In genomic region chr5:108659698-108660631, GRCm38 (mm10) we compare ENCODE assay signal across 8 mouse cellular contexts. TPM values are rescaled to one million over a fixed set of nuclear protein-coding genes. Genes with fewer than 3 reads are reported as not detected.
DNase-seq lines count a peak whose midpoint lies in the region; ATAC-seq and TF ChIP-seq lines count a peak whose summit lies in the region.

Gene Idua, plus strand, starts transcription at chr5:108660331.

- in situ Hi-C loops in CH12.LX (cut with MboI; ENCODE audit: low pct_ligation_motif_present, low pct_unique_long_range_greater_than_20kb, low sequenced_read_pairs): loop anchor here (25.0 kb wide), 1 partner anchor 223 kb away; the partner anchor contains the start of genes Atp5k and Mfsd7a

- ATAC-seq in embryonic facial prominence, embryonic 13.5 days (ENCODE audit: insufficient number of reproducible peaks, insufficient read depth, low FRiP score, low TSS enrichment, low read depth): 0 out of 2 replicates have a peak, but pooled peaks have one; percentile 38

- dilution Hi-C loops in CH12.LX (cut with MboI; ENCODE audit: extremely low pct_ligation_motif_present, extremely low pct_unique_long_range_greater_than_20kb, low sequenced_read_pairs): no loop called here

- H3K9me3 ChIP-seq in CH12.LX (replicated peaks; ENCODE audit: low read length): no peaks in the 10 kb centered on the region
- H3K9me3 ChIP-seq in embryonic facial prominence, embryonic 13.5 days: no peaks in the 10 kb centered on the region

- H3K27me3 ChIP-seq in CH12.LX (replicated peaks): peaks cover 6% of the 10 kb centered on the region
- H3K27me3 ChIP-seq in embryonic facial prominence, embryonic 13.5 days: peaks cover 7% of the 10 kb centered on the region; the same call in 1 of the 2 replicates
- H3K27me3 ChIP-seq in liver, adult 2 months (ENCODE audit: control insufficient read depth, insufficient read depth, low read length): no peaks in the 10 kb centered on the region

- H3K36me3 ChIP-seq in CH12.LX (replicated peaks in 1 of 2; ENCODE audit: control insufficient read depth in 1 of 2, insufficient read depth in 1 of 2, low read length in 1 of 2): peaks cover 25 to 35% of the 10 kb centered on the region in 2 experiments
- H3K36me3 ChIP-seq in embryonic facial prominence, embryonic 13.5 days: peaks cover 30% of the 10 kb centered on the region
- peaks cover 5% of the 10 kb centered on the region; the same call in 1 of the 2 replicates for H3K36me3 ChIP-seq in liver, adult 2 months (ENCODE audit: control insufficient read depth, insufficient read depth, low read length)

- no peaks in the 10 kb centered on the region for H3K79me2 ChIP-seq in CH12.LX (replicated peaks; ENCODE audit: control insufficient read depth, extremely low read depth, insufficient read depth, poor library complexity, severe bottlenecking)
- peaks cover 17% of the 10 kb centered on the region for H3K79me2 ChIP-seq in liver, adult 2 months (ENCODE audit: control insufficient read depth, insufficient read depth, low read length)

- H3K27ac ChIP-seq in CH12.LX (ENCODE audit: insufficient read depth, low read depth): no peak within 1 kb of the TSS
- peak within 1 kb of the TSS; percentile 39; the same call in 1 of the 2 replicates for H3K27ac ChIP-seq in embryonic facial prominence, embryonic 13.5 days
- peak within 1 kb of the TSS; percentile 80 for H3K27ac ChIP-seq in liver, adult 2 months (replicated peaks; ENCODE audit: insufficient read depth, low read depth, low read length)
- H3K27ac ChIP-seq in olfactory bulb, adult 2 months (ENCODE audit: insufficient read depth, low read depth, low read length): no peak within 1 kb of the TSS

- no peak for TF ChIP-seq POLR2A in CH12.LX (IDR thresholded peaks at IDR 0.05; ENCODE audit: low read depth, low read length)
- TF ChIP-seq POLR2A in liver, adult 2 months (IDR thresholded peaks at IDR 0.05; ENCODE audit: extremely low read depth, insufficient read depth, low read length): no peak
- TF ChIP-seq POLR2A in olfactory bulb, adult 2 months (IDR thresholded peaks at IDR 0.05; ENCODE audit: insufficient read depth, low read depth, low read length): no peak

- no peak for TF ChIP-seq RAD21 in CH12.LX (IDR thresholded peaks at IDR 0.05; ENCODE audit: low read depth, low read length)

- no peak for TF ChIP-seq CTCF in CH12.LX (conservative IDR thresholded peaks at IDR 0.05 in 1 of 2, IDR thresholded peaks at IDR 0.05 in 1 of 2; ENCODE audit: low read depth in 2 of 2, low read length in 2 of 2)
- no peak for TF ChIP-seq CTCF in liver, adult 2 months (IDR thresholded peaks at IDR 0.05; ENCODE audit: low read depth, low read length)
- no peak for TF ChIP-seq CTCF in olfactory bulb, adult 2 months (IDR thresholded peaks at IDR 0.05; ENCODE audit: insufficient read depth, low read depth, low read length)

- no peak for TF ChIP-seq EP300 in CH12.LX (IDR thresholded peaks at IDR 0.05; ENCODE audit: low read length)

- peak; percentile 63 for DNase-seq in kidney, adult 11 months
- no peak for DNase-seq in kidney, postnatal 14 days
- DNase-seq in CH12.LX (ENCODE audit: extremely low read depth): no peak
- DNase-seq in heart, postnatal 4 days: peak; percentile 24
- peak; percentile 77 for DNase-seq in liver, adult 2 months (ENCODE audit: extremely low read depth, low read depth, low spot score)
- no peak for DNase-seq in spleen, postnatal 10 days (ENCODE audit: low spot score in 2 of 2)

- peak within 1 kb of the TSS; percentile 58 to 90 (median 72) for H3K4me3 ChIP-seq in CH12.LX (replicated peaks in 1 of 3; ENCODE audit: low read depth in 2 of 3, low read length in 2 of 3, poor library complexity in 1 of 3)
- peak within 1 kb of the TSS; percentile 89 for H3K4me3 ChIP-seq in embryonic facial prominence, embryonic 13.5 days
- peak within 1 kb of the TSS; percentile 84 for H3K4me3 ChIP-seq in liver, adult 2 months (ENCODE audit: insufficient read depth, low read depth, low read length)
- H3K4me3 ChIP-seq in olfactory bulb, adult 2 months (ENCODE audit: insufficient read depth, low read depth, low read length): peak within 1 kb of the TSS; percentile 72

- H3K9ac ChIP-seq in CH12.LX (ENCODE audit: insufficient read depth, low read depth): peak within 1 kb of the TSS; percentile 79
- H3K9ac ChIP-seq in embryonic facial prominence, embryonic 13.5 days: peak within 1 kb of the TSS; percentile 95
- peak within 1 kb of the TSS; percentile 85 for H3K9ac ChIP-seq in liver, adult 2 months (ENCODE audit: low read depth, low read length)

- H3K4me1 ChIP-seq in CH12.LX (ENCODE audit: control insufficient read depth in 1 of 2, insufficient read depth in 2 of 2): peaks cover 6 to 23% of the 10 kb centered on the region in 2 experiments
- peaks cover 14% of the 10 kb centered on the region for H3K4me1 ChIP-seq in embryonic facial prominence, embryonic 13.5 days
- H3K4me1 ChIP-seq in liver, adult 2 months (ENCODE audit: control insufficient read depth, insufficient read depth, low read length): peaks cover 18% of the 10 kb centered on the region
- H3K4me1 ChIP-seq in olfactory bulb, adult 2 months (ENCODE audit: control insufficient read depth, insufficient read depth, low read length): peaks cover 18% of the 10 kb centered on the region

- peak within 1 kb of the TSS; percentile 30 for H3K4me2 ChIP-seq in CH12.LX (ENCODE audit: insufficient read depth, low read depth, poor library complexity, severe bottlenecking)
- H3K4me2 ChIP-seq in embryonic facial prominence, embryonic 13.5 days: peak within 1 kb of the TSS; percentile 91

- 9% methylated on average over 24 of the region's 24 CpGs for WGBS in embryonic facial prominence, embryonic 13.5 days
- WGBS in liver, adult 2 months: 5% methylated on average over 24 of the region's 24 CpGs
- WGBS in olfactory bulb, adult 2 months: 7% methylated on average over 24 of the region's 24 CpGs

TF ChIP-seq in CH12.LX, 34 proteins besides CTCF, POLR2A, EP300 and RAD21:
- TF ChIP-seq CHD2 (IDR thresholded peaks at IDR 0.05; ENCODE audit: low read length) (no peak), NRF1 (IDR thresholded peaks at IDR 0.05; ENCODE audit: low read depth, low read length) (no peak), ZNF384 (IDR thresholded peaks at IDR 0.05; ENCODE audit: low read depth, low read length) (no peak), TBP (conservative IDR thresholded peaks at IDR 0.05; ENCODE audit: low read depth, low read length) (no peak), MAZ (IDR thresholded peaks at IDR 0.05; ENCODE audit: low read depth, low read length) (no peak), NELFE (IDR thresholded peaks at IDR 0.05; ENCODE audit: low read depth, low read length) (no peak), UBTF (IDR thresholded peaks at IDR 0.05; ENCODE audit: low read depth, low read length) (no peak; the same call in 1 of the 2 replicates), USF2 (conservative IDR thresholded peaks at IDR 0.05; ENCODE audit: low read depth, low read length) (no peak), POLR2AphosphoS2 (IDR thresholded peaks at IDR 0.05; ENCODE audit: low read depth, low read length) (no peak), RCOR1 (conservative IDR thresholded peaks at IDR 0.05; ENCODE audit: low read depth, low read length) (no peak), GABPA (IDR thresholded peaks at IDR 0.05; ENCODE audit: insufficient replicate concordance, low read depth, low read length) (no peak), MEF2A (IDR thresholded peaks at IDR 0.05; ENCODE audit: borderline replicate concordance, low read depth, low read length) (no peak), IRF4 (IDR thresholded peaks at IDR 0.05; ENCODE audit: low read depth, low read length) (no peak), JUN (IDR thresholded peaks at IDR 0.05; ENCODE audit: insufficient read depth, low read depth, low read length) (no peak), ELF1 (IDR thresholded peaks at IDR 0.05; ENCODE audit: low read depth, low read length) (no peak), ZMIZ1 (IDR thresholded peaks at IDR 0.05; ENCODE audit: low read depth, low read length) (no peak), MAFK (IDR thresholded peaks at IDR 0.05; ENCODE audit: insufficient replicate concordance, low read length) (no peak)

RNA-seq across cellular contexts. Expression of gene Idua, which starts in this region (rescaled TPM):
- total RNA-seq in CH12.LX (2012; rRNA removed) (4.0 and 5.8 TPM in 2 replicates), CH12.LX (2014; rRNA removed) (2.1 and 2.3 TPM in 2 replicates)
- 10.6 and 10.8 TPM in 2 replicates for polyA plus RNA-seq in CH12.LX (2012; ENCODE audit: insufficient read length, low read depth)
- polyA plus RNA-seq in embryonic facial prominence, embryonic 13.5 days (2015; fragmentation: Nextera tagmentation; extraction: Ambion mirVana): 14.6 and 15.3 TPM in 2 replicates
- total RNA-seq in heart, postnatal 4 days (2021): 10 to 100 TPM; 12.9 to 15.3 TPM
- 2.1 and 2.6 TPM in 2 replicates for total RNA-seq in liver, adult 2 months (2014; rRNA removed)
- polyA plus RNA-seq in liver, adult 2 months (2012; rRNA removed): 4.3 and 7.3 TPM in 2 replicates
- polyA plus RNA-seq in olfactory bulb, adult 2 months (2012; ENCODE audit: insufficient read depth, insufficient read length, low replicate concordance, missing spikeins): not detected in 2 replicates

Comparison
In these comparisons a context has a peak if more than half of its experiments do, and no peak if none do; other contexts are left out.
1. DNase-seq: peak in kidney, adult 11 months (single experiment), heart, postnatal 4 days (single experiment) and liver, adult 2 months (single experiment); none in kidney, postnatal 14 days (single experiment), CH12.LX (single experiment) and spleen, postnatal 10 days (0 of 2).
2. H3K27ac ChIP-seq: peak in embryonic facial prominence, embryonic 13.5 days (single experiment) and liver, adult 2 months (single experiment); none in CH12.LX (single experiment) and olfactory bulb, adult 2 months (single experiment).
3. Peak in every context shown above with its lines, with median percentiles within 50 percentile points of each other: H3K4me3 ChIP-seq and H3K9ac ChIP-seq.